Mouse (Mus musculus) bone marrow, adult 2 months (tissue): ENCODE results near the gene Pkmyt1.

Experiments
- CTCF ChIP-seq: fragments of 200-500 bp; IDR thresholded peaks from 2 replicates; pipeline ENCODE4 v1.5.1; 2011; ENCODE audit warnings: low read length, control low read depth; ENCODE audit not compliant: control insufficient read depth, insufficient read depth
- POLR2A ChIP-seq: fragments of 200-500 bp; IDR thresholded peaks from 2 replicates; pipeline ENCODE4 v1.6.1; 2011; ENCODE audit warnings: low read depth, mild to moderate bottlenecking, control low read depth, low read length, borderline replicate concordance; ENCODE audit not compliant: control insufficient read depth

- TF ChIP-seq CTCF (no peak), POLR2A (no peak)
Measured at GRCm38 (mm10) chr17:23682530-23682929, 43.6 kb upstream of the Pkmyt1 start.
